Mouse (Mus musculus): ENCODE measurements around the gene Oxld1. TPM values are rescaled to one million over a fixed set of nuclear protein-coding genes. Genes with fewer than 3 reads are reported as not detected.

Gene Oxld1
- total and polyA plus RNA-seq, 2 experiments from 2014 or later: 40.1 to 69.2 TPM

GRCm38 (mm10) chr11:120437857-120438385, 19.9 kb downstream of the Oxld1 start:
- H3K27ac ChIP-seq (ENCODE audit: low read depth): peak overlapping the region; percentile 60
- peaks cover 21% of the 10 kb centered on the region for H3K36me3 ChIP-seq (replicated peaks; ENCODE audit: control insufficient read depth, insufficient read depth, low read length)
- H3K27me3 ChIP-seq (ENCODE audit: control insufficient read depth, insufficient read depth, low read length): no peaks in the 10 kb centered on the region
- peak overlapping the region; percentile 93 for H3K4me2 ChIP-seq (ENCODE audit: low read depth, low read length)
- WGBS: 24% methylated on average over 12 of the region's 12 CpGs
- DNase-seq (ENCODE audit: low spot score): no peak
- H3K9ac ChIP-seq (replicated peaks; ENCODE audit: low read depth, low read length): peak overlapping the region; percentile 90
- no peaks in the 10 kb centered on the region for H3K9me3 ChIP-seq (replicated peaks; ENCODE audit: control insufficient read depth, low read length)
- peak overlapping the region; percentile 76 for H3K4me3 ChIP-seq (ENCODE audit: low read depth, low read length)
- no peak for ATAC-seq (ENCODE audit: insufficient read depth, low read depth)
- TF ChIP-seq CTCF (IDR thresholded peaks at IDR 0.05; ENCODE audit: low read depth) (no peak), EP300 (IDR thresholded peaks at IDR 0.05; ENCODE audit: low read depth) (no peak)
- H3K4me1 ChIP-seq (ENCODE audit: control insufficient read depth, insufficient read depth): peaks cover 12% of the 10 kb centered on the region

GRCm38 (mm10) chr11:120437152-120437856, 20.6 kb downstream of the Oxld1 start, which contains the start of gene Nploc4:
TSS of gene Nploc4 (minus strand) at chr11:120437708.
- Histone ChIP-seq H3K4me1 (ENCODE audit: control insufficient read depth, insufficient read depth) (peaks cover 12% of the 10 kb centered on the region), H3K36me3 (replicated peaks; ENCODE audit: control insufficient read depth, insufficient read depth, low read length) (peaks cover 27% of the 10 kb centered on the region), H3K9me3 (replicated peaks; ENCODE audit: control insufficient read depth, low read length) (no peaks in the 10 kb centered on the region), H3K27ac (ENCODE audit: low read depth) (peak within 1 kb of the TSS; percentile 60), H3K9ac (replicated peaks; ENCODE audit: low read depth, low read length) (peak within 1 kb of the TSS; percentile 90), H3K27me3 (ENCODE audit: control insufficient read depth, insufficient read depth, low read length) (no peaks in the 10 kb centered on the region), H3K4me2 (ENCODE audit: low read depth, low read length) (peak within 1 kb of the TSS; percentile 93), H3K4me3 (ENCODE audit: low read depth, low read length) (peak within 1 kb of the TSS; percentile 76)
- DNase-seq (ENCODE audit: low spot score) (peak; percentile 72), ATAC-seq (ENCODE audit: insufficient read depth, low read depth) (peak; percentile 84)
- TF ChIP-seq EP300 (IDR thresholded peaks at IDR 0.05; ENCODE audit: low read depth) (no peak), CTCF (IDR thresholded peaks at IDR 0.05; ENCODE audit: low read depth) (peak; percentile 5; the same call in 1 of the 2 replicates)
- WGBS: under 1% methylated on average over 49 of the region's 77 CpGs

GRCm38 (mm10) chr11:120426727-120427126, 31.1 kb downstream of the Oxld1 start:
- H3K4me3 ChIP-seq (ENCODE audit: low read depth, low read length): no peak overlapping the region
- H3K27ac ChIP-seq (ENCODE audit: low read depth): no peak overlapping the region
- H3K4me2 ChIP-seq (ENCODE audit: low read depth, low read length): no peak overlapping the region
- ATAC-seq (ENCODE audit: insufficient read depth, low read depth): no peak
- WGBS: 79% methylated on average over 3 of the region's 3 CpGs
- H3K9ac ChIP-seq (replicated peaks; ENCODE audit: low read depth, low read length): no peak overlapping the region
- TF ChIP-seq EP300 (IDR thresholded peaks at IDR 0.05; ENCODE audit: low read depth) (no peak), CTCF (IDR thresholded peaks at IDR 0.05; ENCODE audit: low read depth) (no peak)
- no peaks in the 10 kb centered on the region for H3K27me3 ChIP-seq (ENCODE audit: control insufficient read depth, insufficient read depth, low read length)
- H3K36me3 ChIP-seq (replicated peaks; ENCODE audit: control insufficient read depth, insufficient read depth, low read length): peaks cover 82% of the 10 kb centered on the region
- DNase-seq (ENCODE audit: low spot score): no peak
- no peaks in the 10 kb centered on the region for H3K9me3 ChIP-seq (replicated peaks; ENCODE audit: control insufficient read depth, low read length)
- H3K4me1 ChIP-seq (ENCODE audit: control insufficient read depth, insufficient read depth): no peaks in the 10 kb centered on the region

- DNase-seq (ENCODE audit: low spot score): peak; percentile 46
- Histone ChIP-seq H3K27me3 (ENCODE audit: control insufficient read depth, insufficient read depth, low read length) (no peaks in the 10 kb centered on the region), H3K9me3 (replicated peaks; ENCODE audit: control insufficient read depth, low read length) (no peaks in the 10 kb centered on the region), H3K36me3 (replicated peaks; ENCODE audit: control insufficient read depth, insufficient read depth, low read length) (peaks cover 85% of the 10 kb centered on the region), H3K9ac (replicated peaks; ENCODE audit: low read depth, low read length) (no peak overlapping the region), H3K4me3 (ENCODE audit: low read depth, low read length) (no peak overlapping the region), H3K4me2 (ENCODE audit: low read depth, low read length) (no peak overlapping the region), H3K4me1 (ENCODE audit: control insufficient read depth, insufficient read depth) (no peaks in the 10 kb centered on the region), H3K27ac (ENCODE audit: low read depth) (peak overlapping the region; percentile 38; the same call in 1 of the 2 replicates)
- TF ChIP-seq CTCF (IDR thresholded peaks at IDR 0.05; ENCODE audit: low read depth) (peak; percentile 76), EP300 (IDR thresholded peaks at IDR 0.05; ENCODE audit: low read depth) (no peak)
- peak; percentile 71 for ATAC-seq (ENCODE audit: insufficient read depth, low read depth)
- 70% methylated on average over 9 of the region's 9 CpGs for WGBS
These were observed 34.1 kb downstream of the Oxld1 start for GRCm38 (mm10) chr11:120423569-120424295.

- Histone ChIP-seq H3K9me3 (replicated peaks; ENCODE audit: control insufficient read depth, low read length) (no peaks in the 10 kb centered on the region), H3K27ac (ENCODE audit: low read depth) (peak overlapping the region; percentile 38), H3K4me1 (ENCODE audit: control insufficient read depth, insufficient read depth) (no peaks in the 10 kb centered on the region), H3K4me2 (ENCODE audit: low read depth, low read length) (no peak overlapping the region), H3K9ac (replicated peaks; ENCODE audit: low read depth, low read length) (no peak overlapping the region), H3K27me3 (ENCODE audit: control insufficient read depth, insufficient read depth, low read length) (no peaks in the 10 kb centered on the region), H3K4me3 (ENCODE audit: low read depth, low read length) (no peak overlapping the region), H3K36me3 (replicated peaks; ENCODE audit: control insufficient read depth, insufficient read depth, low read length) (peaks cover 85% of the 10 kb centered on the region)
- WGBS: 64% methylated on average over 13 of the region's 13 CpGs
- ATAC-seq (ENCODE audit: insufficient read depth, low read depth): no peak
- DNase-seq (ENCODE audit: low spot score): no peak
- no peak for TF ChIP-seq CTCF (IDR thresholded peaks at IDR 0.05; ENCODE audit: low read depth)
- TF ChIP-seq EP300 (IDR thresholded peaks at IDR 0.05; ENCODE audit: low read depth): no peak
These were observed 35.0 kb downstream of the Oxld1 start for GRCm38 (mm10) chr11:120422651-120423568.
